Mouse (Mus musculus): ENCODE data around the gene Txndc2. TPM values are rescaled to one million over a fixed set of nuclear protein-coding genes. Genes with fewer than 3 reads are reported as not detected.
A peak's percentile ranks its signal among the peaks of the same experiment; 100 is the strongest.

Txndc2 gene
- polyA plus RNA-seq (2015; fragmentation: Nextera tagmentation; extraction: Ambion mirVana): 0.10 and 0.13 TPM in 2 replicates

GRCm38 (mm10) chr17:65641734-65642218 is at the start of gene Txndc2:
Gene Txndc2, minus strand, starts transcription at chr17:65642168.
- Histone ChIP-seq H3K36me3 (no peaks in the 10 kb centered on the region), H3K9me3 (replicated peaks) (no peaks in the 10 kb centered on the region), H3K27ac (replicated peaks) (peak within 1 kb of the TSS; percentile 68), H3K27me3 (replicated peaks) (no peaks in the 10 kb centered on the region), H3K4me2 (peak within 1 kb of the TSS; percentile 0; the same call in 1 of the 2 replicates), H3K9ac (replicated peaks) (no peak within 1 kb of the TSS), H3K4me1 (peaks cover 16% of the 10 kb centered on the region), H3K4me3 (replicated peaks) (no peak within 1 kb of the TSS)
- whole genome bisulfite sequencing: 88% methylated on average over 11 of the region's 11 CpGs
- no peak for ATAC-seq (ENCODE audit: low FRiP score)

- no peak for ATAC-seq (ENCODE audit: low FRiP score)
- Histone ChIP-seq H3K4me2 (no peak overlapping the region), H3K9me3 (replicated peaks) (no peaks in the 10 kb centered on the region), H3K4me3 (replicated peaks) (no peak overlapping the region), H3K4me1 (no peaks in the 10 kb centered on the region; the same call in 1 of the 2 replicates), H3K9ac (replicated peaks) (no peak overlapping the region), H3K36me3 (no peaks in the 10 kb centered on the region), H3K27ac (replicated peaks) (no peak overlapping the region), H3K27me3 (replicated peaks) (no peaks in the 10 kb centered on the region)
- 80% methylated on average over 2 of the region's 2 CpGs for WGBS
Measured at GRCm38 (mm10) chr17:65683731-65684130, 41.8 kb upstream of the Txndc2 start.

- H3K4me2 ChIP-seq: no peak overlapping the region
- no peaks in the 10 kb centered on the region for H3K9me3 ChIP-seq (replicated peaks)
- no peaks in the 10 kb centered on the region for H3K36me3 ChIP-seq
- ATAC-seq (ENCODE audit: low FRiP score): no peak
- WGBS: 86% methylated on average over 3 of the region's 3 CpGs
- no peak overlapping the region for H3K27ac ChIP-seq (replicated peaks)
- no peaks in the 10 kb centered on the region; the same call in 1 of the 2 replicates for H3K4me1 ChIP-seq
- no peak overlapping the region for H3K9ac ChIP-seq (replicated peaks)
- H3K4me3 ChIP-seq (replicated peaks): no peak overlapping the region
- H3K27me3 ChIP-seq (replicated peaks): no peaks in the 10 kb centered on the region
Measured at GRCm38 (mm10) chr17:65683316-65683715, 41.3 kb upstream of the Txndc2 start.

- Histone ChIP-seq H3K4me1 (no peaks in the 10 kb centered on the region; the same call in 1 of the 2 replicates), H3K4me3 (replicated peaks) (no peak overlapping the region), H3K27ac (replicated peaks) (no peak overlapping the region), H3K27me3 (replicated peaks) (no peaks in the 10 kb centered on the region), H3K9me3 (replicated peaks) (no peaks in the 10 kb centered on the region), H3K36me3 (no peaks in the 10 kb centered on the region), H3K9ac (replicated peaks) (no peak overlapping the region), H3K4me2 (no peak overlapping the region)
- WGBS: 86% methylated on average over 5 of the region's 5 CpGs
- ATAC-seq (ENCODE audit: low FRiP score): no peak
Measured at GRCm38 (mm10) chr17:65682071-65682680, 40.2 kb upstream of the Txndc2 start.

GRCm38 (mm10) chr17:65681516-65681915 is 39.5 kb upstream of the Txndc2 start:
- H3K27ac ChIP-seq (replicated peaks): no peak overlapping the region
- H3K27me3 ChIP-seq (replicated peaks): no peaks in the 10 kb centered on the region
- H3K36me3 ChIP-seq: no peaks in the 10 kb centered on the region
- no peak overlapping the region for H3K4me2 ChIP-seq
- no peaks in the 10 kb centered on the region; the same call in 1 of the 2 replicates for H3K4me1 ChIP-seq
- no peak for ATAC-seq (ENCODE audit: low FRiP score)
- H3K9me3 ChIP-seq (replicated peaks): no peaks in the 10 kb centered on the region
- no peak overlapping the region for H3K4me3 ChIP-seq (replicated peaks)
- 93% methylated on average over 6 of the region's 6 CpGs for WGBS
- no peak overlapping the region for H3K9ac ChIP-seq (replicated peaks)

GRCm38 (mm10) chr17:65680801-65681412 is 38.9 kb upstream of the Txndc2 start:
- H3K27me3 ChIP-seq (replicated peaks): no peaks in the 10 kb centered on the region
- H3K4me3 ChIP-seq (replicated peaks): no peak overlapping the region
- H3K9ac ChIP-seq (replicated peaks): no peak overlapping the region
- no peaks in the 10 kb centered on the region; the same call in 1 of the 2 replicates for H3K4me1 ChIP-seq
- H3K27ac ChIP-seq (replicated peaks): no peak overlapping the region
- no peaks in the 10 kb centered on the region for H3K9me3 ChIP-seq (replicated peaks)
- WGBS: 88% methylated on average over 2 of the region's 2 CpGs
- ATAC-seq (ENCODE audit: low FRiP score): no peak
- no peaks in the 10 kb centered on the region for H3K36me3 ChIP-seq
- H3K4me2 ChIP-seq: no peak overlapping the region

- no peak overlapping the region for H3K27ac ChIP-seq (replicated peaks)
- no peak overlapping the region for H3K4me3 ChIP-seq (replicated peaks)
- H3K36me3 ChIP-seq: no peaks in the 10 kb centered on the region
- H3K9ac ChIP-seq (replicated peaks): no peak overlapping the region
- H3K9me3 ChIP-seq (replicated peaks): no peaks in the 10 kb centered on the region
- H3K4me1 ChIP-seq: no peaks in the 10 kb centered on the region; the same call in 1 of the 2 replicates
- WGBS: 75% methylated on average over 14 of the region's 14 CpGs
- ATAC-seq (ENCODE audit: low FRiP score): no peak
- no peak overlapping the region for H3K4me2 ChIP-seq
- H3K27me3 ChIP-seq (replicated peaks): no peaks in the 10 kb centered on the region
Measured at GRCm38 (mm10) chr17:65679806-65680446, 38.0 kb upstream of the Txndc2 start.

GRCm38 (mm10) chr17:65677742-65678141 is 35.8 kb upstream of the Txndc2 start:
- no peak overlapping the region for H3K4me3 ChIP-seq (replicated peaks)
- H3K36me3 ChIP-seq: no peaks in the 10 kb centered on the region
- no peaks in the 10 kb centered on the region for H3K27me3 ChIP-seq (replicated peaks)
- H3K27ac ChIP-seq (replicated peaks): no peak overlapping the region
- H3K4me1 ChIP-seq: no peaks in the 10 kb centered on the region; the same call in 1 of the 2 replicates
- H3K9ac ChIP-seq (replicated peaks): no peak overlapping the region
- H3K9me3 ChIP-seq (replicated peaks): no peaks in the 10 kb centered on the region
- WGBS: 92% methylated on average over 1 of the region's 1 CpGs
- ATAC-seq (ENCODE audit: low FRiP score): no peak
- H3K4me2 ChIP-seq: no peak overlapping the region

- Histone ChIP-seq H3K9me3 (replicated peaks) (no peaks in the 10 kb centered on the region), H3K4me3 (replicated peaks) (no peak overlapping the region), H3K4me1 (no peaks in the 10 kb centered on the region), H3K27ac (replicated peaks) (no peak overlapping the region), H3K4me2 (no peak overlapping the region), H3K36me3 (no peaks in the 10 kb centered on the region), H3K9ac (replicated peaks) (no peak overlapping the region), H3K27me3 (replicated peaks) (no peaks in the 10 kb centered on the region)
- no peak for ATAC-seq (ENCODE audit: low FRiP score)
- 93% methylated on average over 8 of the region's 8 CpGs for WGBS
Measured at GRCm38 (mm10) chr17:65676536-65676935, 34.6 kb upstream of the Txndc2 start.

GRCm38 (mm10) chr17:65675985-65676384 is 34.0 kb upstream of the Txndc2 start:
- no peak overlapping the region for H3K9ac ChIP-seq (replicated peaks)
- no peak overlapping the region for H3K4me2 ChIP-seq
- no peaks in the 10 kb centered on the region for H3K27me3 ChIP-seq (replicated peaks)
- H3K36me3 ChIP-seq: no peaks in the 10 kb centered on the region
- H3K4me1 ChIP-seq: no peaks in the 10 kb centered on the region
- no peaks in the 10 kb centered on the region for H3K9me3 ChIP-seq (replicated peaks)
- 85% methylated on average over 3 of the region's 3 CpGs for WGBS
- no peak overlapping the region for H3K4me3 ChIP-seq (replicated peaks)
- H3K27ac ChIP-seq (replicated peaks): no peak overlapping the region
- no peak for ATAC-seq (ENCODE audit: low FRiP score)

- no peak overlapping the region for H3K4me3 ChIP-seq (replicated peaks)
- H3K9me3 ChIP-seq (replicated peaks): no peaks in the 10 kb centered on the region
- H3K4me1 ChIP-seq: no peaks in the 10 kb centered on the region
- H3K27ac ChIP-seq (replicated peaks): no peak overlapping the region
- no peaks in the 10 kb centered on the region for H3K27me3 ChIP-seq (replicated peaks)
- ATAC-seq (ENCODE audit: low FRiP score): no peak
- WGBS: 39% methylated on average over 1 of the region's 1 CpGs
- H3K4me2 ChIP-seq: no peak overlapping the region
- no peak overlapping the region for H3K9ac ChIP-seq (replicated peaks)
- H3K36me3 ChIP-seq: no peaks in the 10 kb centered on the region
Measured at GRCm38 (mm10) chr17:65674710-65675171, 32.8 kb upstream of the Txndc2 start.

GRCm38 (mm10) chr17:65672926-65673325 is 31.0 kb upstream of the Txndc2 start:
- ATAC-seq (ENCODE audit: low FRiP score): no peak
- 90% methylated on average over 7 of the region's 7 CpGs for WGBS
- H3K36me3 ChIP-seq: no peaks in the 10 kb centered on the region
- no peak overlapping the region for H3K27ac ChIP-seq (replicated peaks)
- no peaks in the 10 kb centered on the region for H3K27me3 ChIP-seq (replicated peaks)
- no peak overlapping the region for H3K9ac ChIP-seq (replicated peaks)
- no peak overlapping the region for H3K4me3 ChIP-seq (replicated peaks)
- H3K9me3 ChIP-seq (replicated peaks): no peaks in the 10 kb centered on the region
- no peaks in the 10 kb centered on the region for H3K4me1 ChIP-seq
- no peak overlapping the region for H3K4me2 ChIP-seq
